Mouse (Mus musculus) c-Kit-positive CD71-positive TER-119-positive erythroid progenitor cells, embryonic 14.5 days (primary cell): ENCODE results near the gene Bpifa5.
A peak's percentile ranks its signal among the peaks of the same experiment; 100 is the strongest.

Experiments used
- DNase-seq: peaks from one replicate; pipeline ENCODE4 v3.0.0-alpha.2; 2013; ENCODE audit warnings: low spot score

Bpifa5 gene

GRCm38 (mm10) chr2:154206908-154207307, 44.5 kb downstream of the Bpifa5 start:
- DNase-seq, result peak; percentile 22

- peak; percentile 10 for DNase-seq
These were observed 46.7 kb downstream of the Bpifa5 start for GRCm38 (mm10) chr2:154209112-154209511.

- DNase-seq, result no peak
These were observed 48.7 kb downstream of the Bpifa5 start for GRCm38 (mm10) chr2:154211121-154211520.

GRCm38 (mm10) chr2:154211881-154212280, 49.5 kb downstream of the Bpifa5 start:
- DNase-seq, result no peak

GRCm38 (mm10) chr2:154215191-154215590, 52.8 kb downstream of the Bpifa5 start:
- peak; percentile 63 for DNase-seq
